Mouse (Mus musculus): Measurements from ENCODE around the gene Itga6. TPM values are rescaled to one million over a fixed set of nuclear protein-coding genes. Genes with fewer than 3 reads are reported as not detected.
"Not testable (repeated sequence)": the region's sequence is repeated elsewhere in the genome, so short reads cannot be mapped to it uniquely, and the experiment has no call there.

The Itga6 gene
- polyA plus RNA-seq, 1 experiment = 160 TPM

- TF ChIP-seq POLR2A (IDR thresholded peaks at IDR 0.05; ENCODE audit: borderline replicate concordance, low read depth, low read length) = no peak
- TF ChIP-seq CTCF (IDR thresholded peaks at IDR 0.05; ENCODE audit: low read depth, low read length) = no peak
- Histone ChIP-seq H3K4me3 (ENCODE audit: insufficient read depth, low read length) (no peak overlapping the region), H3K27ac (ENCODE audit: insufficient read depth, low read depth, low read length) (no peak overlapping the region), H3K4me1 (ENCODE audit: control insufficient read depth, insufficient read depth, low read length) (no peaks in the 10 kb centered on the region)
These were observed 153.0 kb downstream of the Itga6 start for GRCm38 (mm10) chr2:71898335-71898856.

GRCm38 (mm10) chr2:71899886-71900285, 154.5 kb downstream of the Itga6 start:
- no peak overlapping the region for H3K4me3 ChIP-seq (ENCODE audit: insufficient read depth, low read length)
- no peaks in the 10 kb centered on the region for H3K4me1 ChIP-seq (ENCODE audit: control insufficient read depth, insufficient read depth, low read length)
- TF ChIP-seq POLR2A (IDR thresholded peaks at IDR 0.05; ENCODE audit: borderline replicate concordance, low read depth, low read length) (no peak), CTCF (IDR thresholded peaks at IDR 0.05; ENCODE audit: low read depth, low read length) (no peak)
- no peak overlapping the region for H3K27ac ChIP-seq (ENCODE audit: insufficient read depth, low read depth, low read length)

- no peak overlapping the region for H3K27ac ChIP-seq (ENCODE audit: insufficient read depth, low read depth, low read length)
- no peak for TF ChIP-seq CTCF (IDR thresholded peaks at IDR 0.05; ENCODE audit: low read depth, low read length)
- TF ChIP-seq POLR2A (IDR thresholded peaks at IDR 0.05; ENCODE audit: borderline replicate concordance, low read depth, low read length) = no peak
- H3K4me1 ChIP-seq (ENCODE audit: control insufficient read depth, insufficient read depth, low read length) = no peaks in the 10 kb centered on the region
- no peak overlapping the region for H3K4me3 ChIP-seq (ENCODE audit: insufficient read depth, low read length)
These were observed 159.7 kb downstream of the Itga6 start for GRCm38 (mm10) chr2:71905154-71905553.

GRCm38 (mm10) chr2:71906356-71906755, 160.9 kb downstream of the Itga6 start:
- H3K4me1 ChIP-seq (ENCODE audit: control insufficient read depth, insufficient read depth, low read length); H3K4me3 ChIP-seq (ENCODE audit: insufficient read depth, low read length); H3K27ac ChIP-seq (ENCODE audit: insufficient read depth, low read depth, low read length): not testable (repeated sequence)

Other genes starting within 250 kb of the Itga6 start
- not detected in 2 replicates for gene Dlx1, start 217.5 kb upstream of the Itga6 start, polyA plus RNA-seq (2012; ENCODE audit: insufficient read depth, insufficient read length, missing spikeins)
- gene Dlx2, start 198.9 kb upstream of the Itga6 start, polyA plus RNA-seq (2012; ENCODE audit: insufficient read depth, insufficient read length, missing spikeins) = not detected in 2 replicates
- gene Pdk1, start 127.6 kb downstream of the Itga6 start, polyA plus RNA-seq (2012; ENCODE audit: insufficient read depth, insufficient read length, missing spikeins) = 33.2 and 36.2 TPM in 2 replicates
- not detected in 2 replicates for gene Rapgef4, start 235.6 kb downstream of the Itga6 start, polyA plus RNA-seq (2012; ENCODE audit: insufficient read depth, insufficient read length, missing spikeins)